Mouse (Mus musculus): Measurements from ENCODE around the gene Hmgn5.

DNA sequence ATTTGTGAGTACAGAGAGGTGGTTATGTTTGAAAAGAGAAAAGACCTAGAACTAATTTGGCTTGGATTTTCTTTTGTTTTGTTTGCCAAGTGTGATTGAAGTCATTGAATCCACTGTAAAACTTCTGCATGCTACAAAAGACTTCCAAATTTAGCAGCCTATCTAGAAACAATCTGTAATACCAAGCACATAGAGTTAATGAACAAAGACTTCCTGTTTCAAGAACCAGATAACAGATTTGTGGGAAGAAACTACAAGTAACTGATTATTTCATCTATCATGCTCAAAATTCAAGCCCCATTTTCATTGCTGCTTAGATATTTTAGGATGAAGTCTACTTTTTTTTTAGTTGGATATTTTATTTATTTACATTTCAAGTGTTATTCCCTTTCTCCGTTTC lies 34.6 kb upstream of the Hmgn5 start:
- TF ChIP-seq POLR2A (IDR thresholded peaks at IDR 0.05; ENCODE audit: insufficient read depth, low read depth, low read length) (no peak), CTCF (IDR thresholded peaks at IDR 0.05; ENCODE audit: insufficient read depth, low read depth, low read length) (no peak)

Measured in olfactory bulb, adult 2 months (tissue).